Mouse (Mus musculus): ENCODE measurements around the gene Glyr1.

DNA sequence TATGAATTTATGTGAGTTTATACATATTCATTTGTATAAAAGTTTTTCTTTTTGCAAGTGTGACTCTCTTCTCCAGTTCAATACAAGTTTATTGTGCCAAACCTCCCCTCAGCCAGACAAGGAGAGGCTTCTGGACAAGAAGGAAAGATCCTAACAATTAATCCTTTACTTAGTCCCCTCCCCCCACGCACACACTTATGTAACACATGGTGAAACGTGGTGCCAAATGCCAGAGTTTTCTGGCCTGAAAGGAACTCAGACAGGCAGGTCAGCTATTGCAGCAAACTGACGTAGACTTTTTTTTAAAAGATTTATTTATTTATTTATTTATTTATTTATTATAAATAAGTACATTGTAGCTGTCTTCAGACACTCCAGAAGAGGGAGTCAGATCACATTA is 49.1 kb downstream of the Glyr1 start:
- no peak for TF ChIP-seq ZC3H11A (IDR thresholded peaks at IDR 0.05; ENCODE audit: low read depth, low read length)
- no peak for TF ChIP-seq CTCF (IDR thresholded peaks at IDR 0.05 in 2 of 3, conservative IDR thresholded peaks at IDR 0.05 in 1 of 3; ENCODE audit: control insufficient read depth in 1 of 3, insufficient read depth in 1 of 3, low read depth in 2 of 3, low read length in 3 of 3, poor library complexity in 1 of 3, severe bottlenecking in 1 of 3)
- no peak for TF ChIP-seq POLR2A (IDR thresholded peaks at IDR 0.05; ENCODE audit: control insufficient read depth in 1 of 2, insufficient read depth in 1 of 2, low read depth in 1 of 2, low read length in 2 of 2, poor library complexity in 1 of 2)
- TF ChIP-seq USF1 (IDR thresholded peaks at IDR 0.05; ENCODE audit: low read depth, low read length): no peak
- TF ChIP-seq JUND (IDR thresholded peaks at IDR 0.05; ENCODE audit: low read depth, low read length): no peak
- TF ChIP-seq MXI1 (IDR thresholded peaks at IDR 0.05; ENCODE audit: low read depth, low read length): no peak
- TF ChIP-seq RAD21 (IDR thresholded peaks at IDR 0.05; ENCODE audit: low read depth, low read length): no peak
- no peak for TF ChIP-seq CHD2 (IDR thresholded peaks at IDR 0.05; ENCODE audit: low read length)
- no peak for TF ChIP-seq TAL1 (IDR thresholded peaks at IDR 0.05; ENCODE audit: low read length)
- no peak for TF ChIP-seq EP300 (IDR thresholded peaks at IDR 0.05; ENCODE audit: low read depth in 1 of 2, low read length in 2 of 2)
- no peak for TF ChIP-seq MEF2A (IDR thresholded peaks at IDR 0.05; ENCODE audit: extremely low read depth, insufficient replicate concordance, low read depth, low read length, poor library complexity, severe bottlenecking)
- no peak for TF ChIP-seq BHLHE40 (IDR thresholded peaks at IDR 0.05; ENCODE audit: borderline replicate concordance, low read depth, low read length)
- TF ChIP-seq GATA1 (IDR thresholded peaks at IDR 0.05; ENCODE audit: low read depth, low read length): no peak
- TF ChIP-seq ZNF384 (IDR thresholded peaks at IDR 0.05; ENCODE audit: low read depth, low read length): no peak
